Mouse (Mus musculus) testis, adult 2 months (tissue): Measurements from ENCODE around the gene Tnfrsf1b. TPM values are rescaled to one million over a fixed set of nuclear protein-coding genes. Genes with fewer than 3 reads are reported as not detected.

Experiments
- H3K27ac ChIP-seq: fragments of 200-500 bp; 2 replicates; pipeline ENCODE4 v1.5.1; 2012; ENCODE audit warnings: low read depth, low read length; ENCODE audit not compliant: control insufficient read depth, insufficient read depth
- H3K27me3 ChIP-seq: fragments of 200-500 bp; 2 replicates; pipeline ENCODE4 v1.6.1; 2012; ENCODE audit warnings: mild to moderate bottlenecking, low read length, moderate library complexity; ENCODE audit not compliant: control insufficient read depth, insufficient read depth
- H3K36me3 ChIP-seq: fragments of 200-500 bp; 2 replicates; pipeline ENCODE4 v1.6.1; 2012; ENCODE audit warnings: mild to moderate bottlenecking, low read length; ENCODE audit not compliant: control insufficient read depth, insufficient read depth
- H3K4me1 ChIP-seq: fragments of 200-500 bp; 2 replicates; pipeline ENCODE4 v1.6.1; 2012; ENCODE audit warnings: low read length; ENCODE audit not compliant: control insufficient read depth, insufficient read depth
- H3K4me3 ChIP-seq: fragments of 200-500 bp; 2 replicates; pipeline ENCODE4 v1.5.1; 2012; ENCODE audit warnings: low read depth, mild to moderate bottlenecking, low read length, moderate library complexity, mixed read lengths; ENCODE audit not compliant: control insufficient read depth
- CTCF ChIP-seq: fragments of 200-500 bp; IDR thresholded peaks from 2 replicates; pipeline ENCODE4 v1.5.1; 2012; ENCODE audit warnings: low read depth, mild to moderate bottlenecking, inconsistent platforms, low read length, moderate library complexity; ENCODE audit not compliant: control insufficient read depth, insufficient read depth, insufficient replicate concordance
- POLR2A ChIP-seq: fragments of 200-500 bp; IDR thresholded peaks from 2 replicates; pipeline ENCODE4 v1.6.1; 2012; ENCODE audit warnings: low read depth, mild to moderate bottlenecking, inconsistent platforms, low read length, moderate library complexity; ENCODE audit not compliant: control insufficient read depth
- polyA plus RNA-seq: library from polyadenylated mRNA; depleted of rRNA; stranded (reverse); fragments of >200 nt; gene quantifications from 2 replicates; pipeline ENCODE4 v1.2.3, GENCODE M21; 2012

Tnfrsf1b gene
- polyA plus RNA-seq, 1 experiment, result 0.96 TPM

GRCm38 (mm10) chr4:145278724-145279370, 32.2 kb upstream of the Tnfrsf1b start:
- Histone ChIP-seq H3K4me1 (peaks cover 2% of the 10 kb centered on the region; the same call in 1 of the 2 replicates), H3K27ac (no peak overlapping the region), H3K36me3 (no peaks in the 10 kb centered on the region), H3K4me3 (no peak overlapping the region), H3K27me3 (no peaks in the 10 kb centered on the region)
- TF ChIP-seq POLR2A (no peak), CTCF (no peak)

GRCm38 (mm10) chr4:145278231-145278630, 31.6 kb upstream of the Tnfrsf1b start:
- TF ChIP-seq POLR2A (no peak), CTCF (no peak)
- H3K4me1 ChIP-seq, result peaks cover 2% of the 10 kb centered on the region; the same call in 1 of the 2 replicates
- H3K36me3 ChIP-seq, result no peaks in the 10 kb centered on the region
- no peak overlapping the region for H3K27ac ChIP-seq
- no peak overlapping the region for H3K4me3 ChIP-seq
- H3K27me3 ChIP-seq, result no peaks in the 10 kb centered on the region

- Histone ChIP-seq H3K27ac (no peak overlapping the region), H3K4me1 (peaks cover 2% of the 10 kb centered on the region; the same call in 1 of the 2 replicates), H3K4me3 (no peak overlapping the region), H3K36me3 (no peaks in the 10 kb centered on the region), H3K27me3 (no peaks in the 10 kb centered on the region)
- TF ChIP-seq POLR2A, result no peak
- TF ChIP-seq CTCF, result no peak
These were observed 29.9 kb upstream of the Tnfrsf1b start for GRCm38 (mm10) chr4:145276368-145277249.

GRCm38 (mm10) chr4:145274887-145275286, 28.2 kb upstream of the Tnfrsf1b start:
- no peaks in the 10 kb centered on the region for H3K27me3 ChIP-seq
- no peak overlapping the region for H3K27ac ChIP-seq
- no peaks in the 10 kb centered on the region for H3K36me3 ChIP-seq
- H3K4me3 ChIP-seq, result no peak overlapping the region
- no peak for TF ChIP-seq POLR2A
- no peak for TF ChIP-seq CTCF
- H3K4me1 ChIP-seq, result no peaks in the 10 kb centered on the region

- TF ChIP-seq CTCF (no peak), POLR2A (no peak)
- H3K4me3 ChIP-seq, result no peak overlapping the region
These were observed 27.3 kb upstream of the Tnfrsf1b start for GRCm38 (mm10) chr4:145273923-145274322.

GRCm38 (mm10) chr4:145272763-145273162, 26.1 kb upstream of the Tnfrsf1b start:
- H3K27ac ChIP-seq, result no peak overlapping the region
- H3K27me3 ChIP-seq, result no peaks in the 10 kb centered on the region

More at GRCm38 (mm10) chr4:145273923-145274322, 27.3 kb upstream of the Tnfrsf1b start:
- no peaks in the 10 kb centered on the region for H3K4me1 ChIP-seq
- H3K27me3 ChIP-seq, result no peaks in the 10 kb centered on the region
- H3K27ac ChIP-seq, result no peak overlapping the region
- H3K36me3 ChIP-seq, result no peaks in the 10 kb centered on the region

GRCm38 (mm10) chr4:145271634-145272033, 25.0 kb upstream of the Tnfrsf1b start:
- no peak for TF ChIP-seq CTCF
- no peak for TF ChIP-seq POLR2A
- no peaks in the 10 kb centered on the region for H3K36me3 ChIP-seq

More at GRCm38 (mm10) chr4:145272763-145273162, 26.1 kb upstream of the Tnfrsf1b start:
- TF ChIP-seq POLR2A (no peak), CTCF (no peak)
- Histone ChIP-seq H3K4me3 (no peak overlapping the region), H3K4me1 (no peaks in the 10 kb centered on the region), H3K36me3 (no peaks in the 10 kb centered on the region)

More at GRCm38 (mm10) chr4:145271634-145272033, 25.0 kb upstream of the Tnfrsf1b start:
- Histone ChIP-seq H3K4me1 (no peaks in the 10 kb centered on the region), H3K27me3 (no peaks in the 10 kb centered on the region), H3K4me3 (no peak overlapping the region), H3K27ac (no peak overlapping the region)
